Mouse (Mus musculus): Measurements from ENCODE around the gene Gcnt2. TPM values are rescaled to one million over a fixed set of nuclear protein-coding genes. Genes with fewer than 3 reads are reported as not detected.
A peak's percentile ranks its signal among the peaks of the same experiment; 100 is the strongest.

Gene Gcnt2
- polyA plus RNA-seq, 1 experiment from 2014 or later: 3.9 TPM

GRCm38 (mm10) chr13:40907274-40907673, 47.7 kb downstream of the Gcnt2 start:
- 62% methylated on average over 7 of the region's 7 CpGs for WGBS
- Histone ChIP-seq H3K9ac (no peak overlapping the region), H3K27me3 (replicated peaks) (no peaks in the 10 kb centered on the region), H3K27ac (ENCODE audit: poor library complexity, severe bottlenecking) (no peak overlapping the region), H3K4me1 (replicated peaks) (0 out of 2 replicates have a peak, but pooled peaks cover 4% of the 10 kb centered on the region), H3K4me3 (no peak overlapping the region), H3K36me3 (no peaks in the 10 kb centered on the region), H3K4me2 (no peak overlapping the region), H3K9me3 (replicated peaks) (no peaks in the 10 kb centered on the region)
- no peak for ATAC-seq (ENCODE audit: insufficient number of reproducible peaks, low FRiP score)

- no peaks in the 10 kb centered on the region for H3K27me3 ChIP-seq (replicated peaks)
- WGBS: 64% methylated on average over 6 of the region's 6 CpGs
Measured at GRCm38 (mm10) chr13:40908044-40908443, 48.5 kb downstream of the Gcnt2 start.

GRCm38 (mm10) chr13:40909060-40909459, 49.5 kb downstream of the Gcnt2 start:
- Histone ChIP-seq H3K4me3 (no peak overlapping the region), H3K9ac (no peak overlapping the region), H3K4me1 (replicated peaks) (0 out of 2 replicates have a peak, but pooled peaks cover 4% of the 10 kb centered on the region), H3K36me3 (no peaks in the 10 kb centered on the region), H3K4me2 (no peak overlapping the region), H3K27ac (ENCODE audit: poor library complexity, severe bottlenecking) (no peak overlapping the region), H3K27me3 (replicated peaks) (no peaks in the 10 kb centered on the region), H3K9me3 (replicated peaks) (no peaks in the 10 kb centered on the region)
- ATAC-seq (ENCODE audit: insufficient number of reproducible peaks, low FRiP score): no peak
- 59% methylated on average over 8 of the region's 8 CpGs for WGBS

More at GRCm38 (mm10) chr13:40908044-40908443, 48.5 kb downstream of the Gcnt2 start:
- Histone ChIP-seq H3K9me3 (replicated peaks) (no peaks in the 10 kb centered on the region), H3K9ac (no peak overlapping the region), H3K4me2 (no peak overlapping the region), H3K27ac (ENCODE audit: poor library complexity, severe bottlenecking) (no peak overlapping the region), H3K4me1 (replicated peaks) (0 out of 2 replicates have a peak, but pooled peaks cover 4% of the 10 kb centered on the region), H3K36me3 (no peaks in the 10 kb centered on the region), H3K4me3 (no peak overlapping the region)
- ATAC-seq (ENCODE audit: insufficient number of reproducible peaks, low FRiP score): no peak

GRCm38 (mm10) chr13:40910047-40910446, 50.5 kb downstream of the Gcnt2 start:
- Histone ChIP-seq H3K9me3 (replicated peaks) (no peaks in the 10 kb centered on the region), H3K36me3 (no peaks in the 10 kb centered on the region), H3K27ac (ENCODE audit: poor library complexity, severe bottlenecking) (no peak overlapping the region), H3K4me3 (no peak overlapping the region), H3K4me2 (no peak overlapping the region), H3K4me1 (replicated peaks) (0 out of 2 replicates have a peak, but pooled peaks cover 7% of the 10 kb centered on the region), H3K9ac (no peak overlapping the region), H3K27me3 (replicated peaks) (no peaks in the 10 kb centered on the region)
- ATAC-seq (ENCODE audit: insufficient number of reproducible peaks, low FRiP score): no peak
- WGBS: 89% methylated on average over 6 of the region's 6 CpGs

GRCm38 (mm10) chr13:40911951-40912350, 52.4 kb downstream of the Gcnt2 start:
- WGBS: 81% methylated on average over 6 of the region's 6 CpGs
- Histone ChIP-seq H3K27me3 (replicated peaks) (no peaks in the 10 kb centered on the region), H3K4me1 (replicated peaks) (peaks cover 11% of the 10 kb centered on the region), H3K4me2 (no peak overlapping the region), H3K27ac (ENCODE audit: poor library complexity, severe bottlenecking) (no peak overlapping the region), H3K9ac (no peak overlapping the region), H3K9me3 (replicated peaks) (no peaks in the 10 kb centered on the region), H3K4me3 (no peak overlapping the region), H3K36me3 (no peaks in the 10 kb centered on the region)
- ATAC-seq (ENCODE audit: insufficient number of reproducible peaks, low FRiP score): no peak

- Histone ChIP-seq H3K27ac (ENCODE audit: poor library complexity, severe bottlenecking) (no peak overlapping the region), H3K36me3 (no peaks in the 10 kb centered on the region), H3K4me1 (replicated peaks) (peaks cover 19% of the 10 kb centered on the region), H3K4me3 (no peak overlapping the region), H3K9me3 (replicated peaks) (no peaks in the 10 kb centered on the region), H3K27me3 (replicated peaks) (0 out of 2 replicates have a peak, but pooled peaks cover 4% of the 10 kb centered on the region), H3K4me2 (no peak overlapping the region), H3K9ac (no peak overlapping the region)
- WGBS: 83% methylated on average over 14 of the region's 14 CpGs
- no peak for ATAC-seq (ENCODE audit: insufficient number of reproducible peaks, low FRiP score)
Measured at GRCm38 (mm10) chr13:40913395-40914018, 54.0 kb downstream of the Gcnt2 start.

- ATAC-seq (ENCODE audit: insufficient number of reproducible peaks, low FRiP score): no peak
- 68% methylated on average over 4 of the region's 4 CpGs for WGBS
- peaks cover 10% of the 10 kb centered on the region; the same call in 1 of the 2 replicates for H3K27me3 ChIP-seq (replicated peaks)
- H3K27ac ChIP-seq (ENCODE audit: poor library complexity, severe bottlenecking): no peak overlapping the region
- H3K36me3 ChIP-seq: no peaks in the 10 kb centered on the region
- no peak overlapping the region for H3K4me3 ChIP-seq
- no peak overlapping the region for H3K4me2 ChIP-seq
- no peak overlapping the region for H3K9ac ChIP-seq
- H3K4me1 ChIP-seq (replicated peaks): peaks cover 19% of the 10 kb centered on the region
- H3K9me3 ChIP-seq (replicated peaks): no peaks in the 10 kb centered on the region
Measured at GRCm38 (mm10) chr13:40914053-40914585, 54.6 kb downstream of the Gcnt2 start.

- Histone ChIP-seq H3K4me2 (peak overlapping the region; percentile 86), H3K4me1 (replicated peaks) (peaks cover 25% of the 10 kb centered on the region), H3K4me3 (peak overlapping the region; percentile 55), H3K27me3 (replicated peaks) (peaks cover 16% of the 10 kb centered on the region), H3K9me3 (replicated peaks) (no peaks in the 10 kb centered on the region), H3K27ac (ENCODE audit: poor library complexity, severe bottlenecking) (no peak overlapping the region), H3K36me3 (no peaks in the 10 kb centered on the region), H3K9ac (peak overlapping the region; percentile 72; the same call in 1 of the 2 replicates)
- ATAC-seq (ENCODE audit: insufficient number of reproducible peaks, low FRiP score): no peak
- 11% methylated on average over 21 of the region's 21 CpGs for WGBS
Measured at GRCm38 (mm10) chr13:40916321-40917160, 57.0 kb downstream of the Gcnt2 start.

GRCm38 (mm10) chr13:40917161-40918091, 57.9 kb downstream of the Gcnt2 start:
- ATAC-seq (ENCODE audit: insufficient number of reproducible peaks, low FRiP score): peak; percentile 60; the same call in 1 of the 2 replicates
- WGBS: under 1% methylated on average over 38 of the region's 38 CpGs
- H3K4me2 ChIP-seq: peak overlapping the region; percentile 86
- H3K9me3 ChIP-seq (replicated peaks): no peaks in the 10 kb centered on the region
- peak overlapping the region; percentile 72 for H3K9ac ChIP-seq
- peaks cover 16% of the 10 kb centered on the region for H3K27me3 ChIP-seq (replicated peaks)
- no peaks in the 10 kb centered on the region for H3K36me3 ChIP-seq
- peak overlapping the region; percentile 55 for H3K4me3 ChIP-seq
- H3K27ac ChIP-seq (ENCODE audit: poor library complexity, severe bottlenecking): no peak overlapping the region
- H3K4me1 ChIP-seq (replicated peaks): peaks cover 31% of the 10 kb centered on the region

GRCm38 (mm10) chr13:40921326-40922059, 61.9 kb downstream of the Gcnt2 start:
- H3K9ac ChIP-seq: no peak overlapping the region
- H3K4me1 ChIP-seq (replicated peaks): peaks cover 24% of the 10 kb centered on the region
- no peaks in the 10 kb centered on the region for H3K9me3 ChIP-seq (replicated peaks)
- no peak; the same call in 1 of the 2 replicates for ATAC-seq (ENCODE audit: insufficient number of reproducible peaks, low FRiP score)
- no peak overlapping the region for H3K4me2 ChIP-seq
- H3K27ac ChIP-seq (ENCODE audit: poor library complexity, severe bottlenecking): no peak overlapping the region
- H3K4me3 ChIP-seq: no peak overlapping the region
- H3K36me3 ChIP-seq: no peaks in the 10 kb centered on the region
- WGBS: 35% methylated on average over 8 of the region's 8 CpGs
- peaks cover 16% of the 10 kb centered on the region for H3K27me3 ChIP-seq (replicated peaks)

Measured in heart, embryonic 12.5 days (tissue).